Mouse (Mus musculus) kidney, postnatal 10 days (tissue): ENCODE measurements around the gene Smbd1.

ENCODE experiments used
- DNase-seq: peaks from one replicate; pipeline ENCODE4 v3.0.0; 2021; ENCODE audit warnings: mixed read lengths

The Smbd1 gene

DNA sequence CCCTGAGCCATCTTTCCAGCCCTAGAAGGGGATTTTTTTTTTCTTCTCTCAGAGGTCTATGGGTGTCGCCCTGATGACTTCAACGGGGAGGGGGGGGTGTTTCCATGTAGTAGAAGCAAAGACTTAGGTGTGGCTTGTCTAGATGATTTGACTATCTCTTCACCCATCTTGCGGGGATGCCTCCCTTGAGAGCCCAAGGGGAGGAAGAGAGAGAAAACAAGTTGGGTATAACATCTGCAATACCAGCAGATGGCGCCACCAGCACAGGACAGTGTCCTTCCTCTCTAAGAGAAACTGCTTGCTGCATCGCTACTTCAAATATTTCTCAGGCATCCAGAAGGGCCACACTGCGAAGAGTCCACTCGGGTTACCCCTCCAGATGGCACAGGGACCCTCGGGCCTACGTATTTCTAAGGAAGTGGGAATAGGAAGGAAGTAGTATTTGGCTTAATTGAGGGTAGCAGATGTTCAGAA lies 2.6 kb upstream of the Smbd1 start:
- DNase-seq, result peak; percentile 95

DNA sequence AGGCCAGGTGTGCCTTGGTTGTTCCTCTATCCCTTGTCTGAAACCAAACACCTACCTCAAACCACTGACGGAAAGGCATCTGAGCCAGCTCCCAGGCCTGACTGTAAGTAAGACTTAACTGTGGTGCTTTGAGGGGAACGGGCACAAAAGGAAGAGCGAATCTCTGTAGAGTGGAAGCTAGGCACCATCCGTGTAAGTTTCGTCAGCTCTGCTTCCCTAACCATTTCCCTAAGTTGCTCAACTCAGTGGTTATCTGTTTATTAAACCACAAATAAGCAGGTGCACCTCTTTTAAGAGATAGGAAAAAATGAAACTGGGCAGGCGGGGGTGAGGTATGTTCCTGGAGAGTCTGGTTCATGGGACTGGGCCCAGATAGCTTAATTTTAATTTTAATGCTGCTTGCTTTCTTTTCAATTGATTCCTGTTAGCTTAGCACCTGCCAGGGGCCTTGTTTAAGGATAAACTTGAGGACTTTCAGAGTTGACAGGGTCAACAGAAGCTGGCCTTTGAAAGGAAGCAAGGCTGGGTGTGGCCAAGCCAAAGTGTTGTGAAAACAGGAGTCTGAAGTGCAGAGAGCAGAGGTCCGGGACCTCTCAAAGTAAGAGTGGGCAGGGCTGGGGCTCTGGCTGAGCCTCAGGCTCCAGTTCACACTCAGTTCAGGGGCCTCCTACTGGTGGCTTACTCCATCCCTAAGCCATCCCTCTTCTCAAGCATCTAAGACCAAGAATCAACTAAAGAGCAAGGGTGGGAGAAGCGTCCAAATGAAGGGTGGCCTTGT lies 2.7 kb downstream of the Smbd1 start:
- DNase-seq, result no peak

DNA sequence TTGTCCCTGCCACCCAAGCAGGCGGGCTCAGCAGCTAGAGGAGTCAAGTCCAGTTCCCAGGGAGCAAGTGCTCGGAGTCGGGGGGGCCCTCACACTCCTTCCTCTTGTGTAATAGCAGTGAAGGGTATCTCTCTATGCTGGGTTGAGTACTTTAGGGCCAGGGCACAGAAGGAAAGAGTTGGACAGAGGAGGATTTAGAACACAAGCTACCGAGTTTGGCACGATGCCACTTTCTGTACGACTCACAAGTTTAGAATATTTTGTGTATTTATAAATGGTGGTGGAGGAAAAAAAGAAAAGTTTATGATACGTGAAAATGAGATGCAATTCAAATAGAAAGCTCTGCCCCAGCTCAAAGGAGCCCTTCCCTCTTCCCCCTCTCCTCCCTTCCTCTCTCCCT lies 5.1 kb downstream of the Smbd1 start:
- DNase-seq, result peak; percentile 53

DNA sequence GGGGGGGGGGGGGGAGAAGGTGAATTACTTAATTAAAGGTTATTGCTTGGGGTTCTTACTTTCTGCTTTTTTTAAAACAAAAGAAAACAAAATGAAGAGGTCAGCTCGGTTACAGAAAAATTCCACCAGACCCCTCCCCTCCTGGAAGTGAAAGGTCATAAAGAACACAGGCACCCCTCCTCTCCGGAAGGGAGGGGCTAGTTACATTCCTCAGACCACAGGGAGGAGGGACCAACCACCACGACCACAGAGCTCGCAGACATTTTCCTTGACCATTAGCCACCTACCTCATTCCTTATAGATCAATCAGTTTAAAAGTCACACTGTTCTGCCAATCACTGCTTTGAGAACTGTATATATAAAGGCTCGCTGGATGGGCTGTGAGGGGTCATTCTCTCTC lies 6.4 kb downstream of the Smbd1 start:
- DNase-seq, result no peak

DNA sequence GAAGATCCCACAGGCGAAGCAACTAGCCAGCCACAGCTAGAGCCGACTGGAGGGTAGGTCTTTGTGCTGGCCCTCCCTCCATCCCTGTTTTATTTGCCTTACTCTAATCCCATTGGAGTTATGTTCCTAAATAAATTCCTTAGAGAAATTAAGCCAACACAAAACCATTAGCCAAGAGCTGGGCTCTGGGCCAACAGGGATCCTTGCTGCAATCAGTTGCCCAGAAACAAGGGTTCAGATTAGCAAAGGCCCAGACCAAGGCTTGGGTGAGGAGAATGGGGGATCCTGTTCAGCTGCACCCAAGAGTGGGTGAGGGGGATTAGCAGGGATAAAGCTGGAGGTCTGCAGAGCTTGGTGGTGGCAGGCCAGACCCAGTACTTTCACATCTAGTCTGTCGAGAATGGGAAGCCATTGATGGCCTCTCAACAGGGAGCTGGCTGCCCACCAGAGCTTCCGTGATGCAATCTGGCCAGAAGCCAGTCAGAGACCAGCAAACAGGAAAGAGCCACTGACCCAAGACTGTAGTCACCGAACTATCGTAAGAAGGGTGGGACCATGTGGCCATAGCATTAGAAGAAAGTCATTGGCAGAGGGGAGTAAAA lies 6.9 kb downstream of the Smbd1 start:
- DNase-seq, result peak; percentile 79

DNA sequence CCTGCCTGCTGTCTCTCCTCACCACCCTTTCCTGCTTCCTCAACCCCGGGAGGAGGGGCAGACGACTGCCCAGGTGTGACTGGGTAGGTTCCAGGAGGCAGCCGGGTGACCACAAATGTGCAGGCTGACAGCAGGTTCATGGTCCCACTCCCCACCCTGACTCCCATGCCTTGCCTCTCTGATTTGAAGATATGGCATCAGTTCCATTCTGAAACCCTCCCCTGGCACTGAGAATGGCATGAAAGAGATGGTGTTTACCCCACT lies 12.9 kb downstream of the Smbd1 start, which contains the start of gene Muc20:
Gene Muc20 (minus strand): TSS at position 10 of the 264 bp plus-strand sequence.
- DNase-seq, result peak; percentile 40

DNA sequence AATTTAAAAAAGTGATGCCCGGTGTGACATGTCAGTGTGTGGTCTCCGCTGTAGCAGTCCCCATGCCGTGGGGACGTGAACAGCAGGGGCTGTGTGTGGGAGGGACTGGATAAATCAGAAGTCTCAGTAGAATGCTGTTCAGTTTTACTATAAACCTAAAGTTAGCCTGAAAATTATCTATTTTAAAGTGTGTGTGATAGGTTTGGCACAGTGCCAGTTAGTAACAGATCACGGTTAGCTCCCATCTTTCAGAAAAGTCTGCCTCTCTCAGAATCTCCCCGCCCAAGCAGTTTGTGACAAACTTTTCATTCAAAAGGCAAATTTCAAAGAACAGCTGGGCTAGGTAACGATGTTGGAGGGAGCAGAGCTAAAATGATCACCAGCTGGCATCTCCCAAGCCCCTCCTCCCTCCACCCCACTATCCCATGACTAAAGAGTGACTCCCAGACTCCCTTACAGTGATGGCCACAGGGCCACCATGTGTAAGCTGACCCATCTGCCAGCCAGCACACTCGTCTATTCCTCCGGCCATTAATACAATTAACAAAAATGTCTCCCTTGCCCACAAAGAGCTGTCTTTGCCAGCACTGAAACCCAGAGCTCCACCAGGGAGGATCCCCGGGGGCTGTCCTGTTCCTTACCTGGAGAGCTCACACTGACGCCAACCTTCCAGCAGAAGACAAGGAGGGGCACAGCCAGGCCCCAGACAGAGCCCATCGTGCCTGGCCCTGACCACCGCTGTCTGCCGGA lies 13.4 kb downstream of the Smbd1 start:
- DNase-seq, result no peak

DNA sequence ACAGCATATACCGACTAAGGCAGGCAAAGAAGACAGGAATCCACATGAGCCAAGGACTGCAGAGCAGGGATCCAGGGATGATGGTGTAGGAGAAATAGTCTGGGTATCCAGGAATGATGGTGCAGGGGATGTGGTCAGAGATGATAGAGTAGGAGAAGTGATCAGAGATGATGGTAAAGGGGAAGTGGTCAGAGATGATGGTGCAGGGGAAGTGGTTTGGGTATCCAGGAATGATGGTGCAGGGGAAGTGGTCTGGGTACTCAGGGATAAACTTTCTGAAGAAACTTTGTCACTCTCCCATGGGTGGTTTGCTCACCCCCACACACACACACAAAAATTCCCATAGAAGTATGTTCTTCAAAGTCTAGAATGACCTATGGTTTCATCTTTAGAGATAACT lies 15.1 kb downstream of the Smbd1 start:
- DNase-seq, result no peak

DNA sequence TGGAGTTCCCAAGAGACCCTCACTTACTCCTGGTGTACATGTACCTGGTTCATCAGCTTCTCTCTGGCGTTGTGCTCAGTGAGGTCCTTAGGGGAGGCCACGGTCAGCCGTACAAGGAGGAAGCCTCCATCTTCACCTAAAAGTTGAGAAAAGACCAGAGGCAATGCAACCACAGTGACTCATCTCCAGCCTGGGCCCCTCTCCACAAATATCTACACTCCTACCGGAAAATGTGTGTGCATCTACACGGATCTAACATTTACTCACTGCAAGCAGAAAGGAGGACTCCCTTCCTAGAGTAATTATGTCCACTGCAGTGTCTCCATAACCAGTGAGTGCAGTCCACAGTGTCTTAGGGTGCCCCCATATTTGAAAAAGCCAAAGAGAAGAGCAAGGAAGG lies 20.2 kb downstream of the Smbd1 start:
- DNase-seq, result no peak

DNA sequence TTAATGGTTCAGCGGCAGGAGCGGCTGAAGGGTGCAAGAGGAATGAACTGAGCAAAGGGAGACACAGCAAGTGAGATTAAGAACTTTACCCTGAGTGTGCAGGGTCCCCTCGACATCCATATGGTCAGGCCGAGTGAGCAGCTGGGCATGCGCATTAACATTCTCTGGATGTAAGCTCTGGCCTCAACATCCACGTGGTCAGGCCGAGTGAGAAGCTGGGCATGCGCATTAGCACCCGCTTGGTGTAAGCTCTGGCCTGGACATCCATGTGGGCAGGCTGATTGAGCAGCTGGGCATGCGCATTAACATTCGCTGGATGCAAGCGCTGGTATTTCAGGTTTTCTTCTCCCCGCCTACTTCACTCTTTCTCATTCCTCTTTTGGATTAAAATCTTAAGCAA lies 25.4 kb downstream of the Smbd1 start:
- DNase-seq, result no peak

DNA sequence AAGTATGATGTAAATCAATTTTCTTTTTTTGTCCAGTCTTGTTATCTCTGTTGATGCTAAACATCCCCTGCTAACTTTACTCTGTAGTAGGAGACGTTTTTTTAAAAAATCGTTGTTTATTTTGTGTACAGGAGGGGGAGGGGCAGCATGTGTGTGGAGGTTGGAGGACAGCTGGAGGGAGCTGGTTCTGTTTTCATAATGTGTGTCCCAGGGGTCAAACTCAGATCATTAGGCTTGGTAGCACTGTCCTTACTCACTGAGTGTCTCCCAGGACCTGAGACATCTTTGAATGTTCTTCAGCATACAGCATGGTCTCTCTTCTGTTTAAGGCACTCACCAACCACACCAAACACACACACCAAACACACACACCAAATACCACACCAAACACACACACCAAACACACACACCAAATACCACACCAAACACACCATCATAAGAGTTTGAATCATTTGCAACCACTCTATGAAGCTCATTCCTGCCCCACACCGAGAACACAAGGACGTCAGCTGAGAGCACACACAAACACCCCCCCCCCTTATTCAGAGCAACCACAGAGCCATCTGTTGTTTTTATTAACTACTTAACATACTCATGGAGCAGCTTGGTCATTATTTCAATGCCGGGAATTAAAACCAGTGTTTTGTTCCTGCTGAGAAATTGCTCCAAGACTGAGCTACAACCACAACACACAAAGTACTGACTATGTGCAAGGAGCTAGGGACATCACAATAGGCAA lies 26.8 kb downstream of the Smbd1 start:
- DNase-seq, result peak; percentile 33

DNA sequence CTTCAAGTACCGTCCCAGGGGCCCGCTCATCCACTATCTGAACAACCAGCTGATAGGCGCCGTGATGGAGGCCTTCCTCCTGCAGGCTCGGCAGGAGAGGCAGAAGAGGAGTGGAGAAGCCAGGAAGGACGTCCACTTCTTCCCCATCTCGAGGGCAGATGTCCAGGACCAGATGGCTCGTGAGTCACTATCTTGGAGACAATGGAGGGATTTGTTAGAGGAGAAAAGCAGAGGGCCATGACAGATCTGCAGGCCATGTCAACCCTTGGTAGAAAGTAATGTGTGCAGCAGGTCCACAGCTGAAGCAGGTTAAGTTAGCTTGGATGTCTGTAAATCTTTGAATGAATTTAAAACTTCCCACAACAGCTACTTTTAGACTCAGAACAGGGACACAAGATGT lies 31.3 kb downstream of the Smbd1 start:
- no peak for DNase-seq

DNA sequence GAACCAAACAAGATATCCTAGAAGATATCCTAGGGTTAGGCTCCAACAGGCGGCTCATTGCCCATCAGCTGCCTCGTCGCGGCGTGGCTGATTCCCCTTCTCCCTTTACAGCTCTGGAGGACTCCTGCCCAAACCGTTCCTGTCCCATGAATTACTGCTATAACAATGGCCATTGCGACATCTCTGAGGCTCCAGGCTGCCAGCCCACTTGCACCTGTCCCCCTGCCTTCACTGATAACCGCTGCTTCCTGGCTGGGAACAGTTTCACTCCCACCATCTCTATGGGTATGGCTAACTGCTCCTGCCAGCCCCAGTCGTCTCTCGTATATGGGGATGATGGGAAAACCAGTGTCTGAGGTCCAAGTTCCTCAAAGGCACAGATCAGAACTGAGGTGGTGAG lies 33.6 kb downstream of the Smbd1 start:
- DNase-seq, result no peak

DNA sequence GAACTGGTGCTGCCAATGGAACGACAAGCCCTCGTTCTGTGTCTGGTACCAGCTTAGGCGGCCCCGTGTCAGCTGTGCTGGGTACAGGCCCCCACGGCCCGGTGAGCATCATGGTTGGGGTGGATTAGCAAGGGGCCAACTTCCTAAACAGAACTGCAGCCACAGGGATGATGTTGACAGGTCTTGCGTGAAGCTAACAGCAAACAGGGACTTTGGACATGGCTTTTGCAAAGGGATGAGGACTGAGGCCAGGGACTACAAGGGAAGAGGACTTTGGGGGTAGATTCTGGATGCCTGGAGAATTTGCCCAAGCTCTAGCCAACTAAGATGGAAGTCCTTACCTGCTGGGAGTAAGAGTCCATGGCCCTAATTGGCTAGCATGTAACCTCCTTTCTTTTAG lies 43.4 kb downstream of the Smbd1 start:
- no peak for DNase-seq

DNA sequence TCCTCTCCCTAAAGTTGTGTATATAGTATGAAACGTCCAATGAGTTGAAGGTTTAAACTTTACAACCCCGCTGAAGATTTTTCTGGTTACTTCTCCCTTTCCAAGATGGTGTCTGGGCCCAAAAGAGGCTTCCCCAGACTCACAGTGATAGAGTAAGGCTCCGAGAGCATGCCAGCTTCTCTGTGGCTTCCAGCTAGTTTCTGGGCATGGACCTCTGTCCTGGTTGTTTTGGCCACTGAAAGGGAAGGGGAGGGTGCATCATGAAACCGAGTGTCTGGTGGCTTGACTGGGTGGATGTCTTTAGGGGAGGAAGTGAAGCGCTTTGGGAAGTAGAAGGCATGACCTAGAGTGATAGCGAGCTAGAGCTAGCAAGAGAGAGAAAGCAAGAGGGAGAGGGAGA lies 45.3 kb downstream of the Smbd1 start:
- DNase-seq, result no peak

DNA sequence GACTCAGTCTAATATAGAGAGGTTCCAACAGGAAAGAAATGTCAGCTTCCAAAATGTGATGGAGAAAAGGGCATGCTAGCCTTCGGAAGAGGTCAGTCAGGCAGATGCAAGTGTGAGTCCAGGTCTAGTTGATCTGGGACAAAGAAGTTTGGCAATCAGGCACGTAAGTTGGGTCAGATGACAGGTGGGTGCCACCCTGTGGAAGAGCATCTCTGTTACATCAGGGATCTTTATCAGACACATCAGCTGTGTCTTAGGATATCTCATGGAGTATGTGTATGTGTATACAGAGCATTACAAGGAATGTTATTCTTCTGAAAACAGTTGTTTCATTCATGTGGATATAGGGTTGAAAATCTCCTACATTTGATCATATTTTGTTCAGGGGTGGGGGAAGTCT lies 45.7 kb downstream of the Smbd1 start:
- no peak for DNase-seq
